Mouse (Mus musculus): ENCODE data around the gene Pex13. TPM values are rescaled to one million over a fixed set of nuclear protein-coding genes. Genes with fewer than 3 reads are reported as not detected.

The Pex13 gene
- total RNA-seq (2015) (19.5 and 35.6 TPM in 2 replicates), total RNA-seq (2017) (11.1 and 19.4 TPM in 2 replicates)

- peak; percentile 95 for ATAC-seq (ENCODE audit: poor library complexity, severe bottlenecking)
Measured at GRCm38 (mm10) chr11:23665798-23666501, at the start of gene Pex13. TSS of gene Pex13 (minus strand) at chr11:23665959.

- ATAC-seq (ENCODE audit: poor library complexity, severe bottlenecking), result no peak
Measured at GRCm38 (mm10) chr11:23712299-23712698, 46.5 kb upstream of the Pex13 start.

- ATAC-seq (ENCODE audit: poor library complexity, severe bottlenecking), result no peak
Measured at GRCm38 (mm10) chr11:23704604-23705294, 39.0 kb upstream of the Pex13 start.

- ATAC-seq (ENCODE audit: poor library complexity, severe bottlenecking), result no peak
Measured at GRCm38 (mm10) chr11:23701831-23702230, 36.1 kb upstream of the Pex13 start.

- ATAC-seq (ENCODE audit: poor library complexity, severe bottlenecking), result peak; percentile 82
Measured at GRCm38 (mm10) chr11:23699414-23700095, 33.8 kb upstream of the Pex13 start.

- ATAC-seq (ENCODE audit: poor library complexity, severe bottlenecking), result no peak
Measured at GRCm38 (mm10) chr11:23698526-23698925, 32.8 kb upstream of the Pex13 start.

GRCm38 (mm10) chr11:23695847-23696246 lies 30.1 kb upstream of the Pex13 start:
- peak; percentile 65 for ATAC-seq (ENCODE audit: poor library complexity, severe bottlenecking)

- ATAC-seq (ENCODE audit: poor library complexity, severe bottlenecking), result no peak
Measured at GRCm38 (mm10) chr11:23693286-23693685, 27.5 kb upstream of the Pex13 start.

- peak; percentile 64 for ATAC-seq (ENCODE audit: poor library complexity, severe bottlenecking)
Measured at GRCm38 (mm10) chr11:23688060-23688459, 22.3 kb upstream of the Pex13 start.

GRCm38 (mm10) chr11:23686671-23687070 lies 20.9 kb upstream of the Pex13 start:
- no peak for ATAC-seq (ENCODE audit: poor library complexity, severe bottlenecking)

- peak; percentile 29; the same call in 1 of the 2 replicates for ATAC-seq (ENCODE audit: poor library complexity, severe bottlenecking)
Measured at GRCm38 (mm10) chr11:23682561-23682960, 16.8 kb upstream of the Pex13 start.

GRCm38 (mm10) chr11:23680435-23680950 lies 14.7 kb upstream of the Pex13 start:
- no peak for ATAC-seq (ENCODE audit: poor library complexity, severe bottlenecking)

- ATAC-seq (ENCODE audit: poor library complexity, severe bottlenecking), result peak; percentile 96
Measured at GRCm38 (mm10) chr11:23679044-23679642, 13.4 kb upstream of the Pex13 start.

GRCm38 (mm10) chr11:23676100-23676499 lies 10.3 kb upstream of the Pex13 start:
- ATAC-seq (ENCODE audit: poor library complexity, severe bottlenecking), result no peak

GRCm38 (mm10) chr11:23672256-23672749 lies 6.5 kb upstream of the Pex13 start:
- ATAC-seq (ENCODE audit: poor library complexity, severe bottlenecking), result no peak

- ATAC-seq (ENCODE audit: poor library complexity, severe bottlenecking), result no peak
Measured at GRCm38 (mm10) chr11:23667128-23667527, 1.4 kb upstream of the Pex13 start.

GRCm38 (mm10) chr11:23666526-23666925 lies 767 bp upstream of the Pex13 start:
- no peak; the same call in 1 of the 2 replicates for ATAC-seq (ENCODE audit: poor library complexity, severe bottlenecking)

GRCm38 (mm10) chr11:23665311-23665786 lies 410 bp downstream of the Pex13 start, which contains the start of gene Pus10:
TSS of gene Pus10 (plus strand) at chr11:23665674.
- ATAC-seq (ENCODE audit: poor library complexity, severe bottlenecking), result peak; percentile 32

GRCm38 (mm10) chr11:23664232-23664631 lies 1.5 kb downstream of the Pex13 start:
- ATAC-seq (ENCODE audit: poor library complexity, severe bottlenecking), result no peak

- no peak for ATAC-seq (ENCODE audit: poor library complexity, severe bottlenecking)
Measured at GRCm38 (mm10) chr11:23657791-23658190, 8.0 kb downstream of the Pex13 start.
